Mouse (Mus musculus) olfactory bulb, adult 2 months (tissue): Measurements from ENCODE around the gene Phc2.

Source experiments
- CTCF ChIP-seq: fragments of 200-500 bp; IDR thresholded peaks from 2 replicates; pipeline ENCODE4 v1.5.1; 2012; ENCODE audit warnings: low read depth, mild to moderate bottlenecking, low read length, moderate library complexity; ENCODE audit not compliant: insufficient read depth
- POLR2A ChIP-seq: fragments of 200-500 bp; IDR thresholded peaks from 2 replicates; pipeline ENCODE4 v1.6.1; 2012; ENCODE audit warnings: mild to moderate bottlenecking, low read depth, low read length, moderate library complexity; ENCODE audit not compliant: insufficient read depth

DNA sequence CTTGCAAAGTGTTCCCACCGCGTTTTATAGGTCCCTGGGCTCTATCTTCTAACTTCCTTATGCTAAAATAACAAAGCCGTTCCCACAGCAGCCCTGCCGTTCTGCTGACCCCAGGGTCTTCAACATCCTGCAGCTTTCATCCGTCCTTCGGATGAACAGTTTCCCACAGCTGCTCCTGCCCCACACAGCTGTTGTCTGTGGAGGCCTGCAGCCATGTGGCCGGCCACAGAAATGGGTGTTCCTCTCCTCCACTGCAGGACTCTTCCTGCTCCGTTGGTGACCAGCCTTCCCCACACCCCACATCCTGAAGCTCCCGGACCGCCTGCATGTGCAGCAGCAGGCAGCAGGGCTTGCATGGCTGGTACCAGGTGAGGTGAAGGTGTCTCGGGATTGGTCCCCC is 17.3 kb upstream of the Phc2 start:
- no peak for TF ChIP-seq POLR2A
- TF ChIP-seq CTCF = no peak
